Mouse (Mus musculus): ENCODE measurements around the gene Arl9.

DNA sequence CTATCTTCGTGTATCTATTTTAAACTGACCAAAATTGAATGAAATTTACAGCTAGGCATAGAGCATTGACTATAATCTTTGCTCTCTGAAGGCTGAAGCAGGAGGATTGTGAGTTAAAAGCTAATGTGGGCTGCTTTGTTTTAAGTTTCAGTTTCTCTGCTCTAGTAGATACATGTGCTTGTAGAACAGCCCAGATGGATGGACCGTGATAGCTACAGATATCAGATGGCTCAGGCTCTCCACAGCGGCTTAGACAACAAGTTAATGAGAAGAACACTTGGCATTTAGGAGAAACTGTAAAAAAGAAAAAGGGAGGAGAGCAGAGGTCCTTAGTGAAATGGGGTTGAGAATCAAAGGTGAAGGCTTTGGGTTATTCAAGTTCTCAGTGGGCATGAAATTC is 13.1 kb upstream of the Arl9 start:
- no peak for TF ChIP-seq CTCF (IDR thresholded peaks at IDR 0.05 in 2 of 3, conservative IDR thresholded peaks at IDR 0.05 in 1 of 3; ENCODE audit: control insufficient read depth in 1 of 3, insufficient read depth in 1 of 3, low read depth in 2 of 3, low read length in 3 of 3, poor library complexity in 1 of 3, severe bottlenecking in 1 of 3)
- no peak for TF ChIP-seq ZC3H11A (IDR thresholded peaks at IDR 0.05; ENCODE audit: low read depth, low read length)
- TF ChIP-seq MYC (IDR thresholded peaks at IDR 0.05; ENCODE audit: low read depth, low read length) = peak; percentile 71; the same call in 1 of the 2 replicates
- no peak for TF ChIP-seq RAD21 (IDR thresholded peaks at IDR 0.05; ENCODE audit: low read depth, low read length)
- peak; percentile 55 to 75 for TF ChIP-seq EP300 (IDR thresholded peaks at IDR 0.05; ENCODE audit: low read depth in 1 of 2, low read length in 2 of 2)
- no peak for TF ChIP-seq ELF1 (IDR thresholded peaks at IDR 0.05; ENCODE audit: low read depth, low read length)
- 0 out of 2 replicates have a peak, but pooled peaks have one; percentile 4 for TF ChIP-seq TAL1 (IDR thresholded peaks at IDR 0.05; ENCODE audit: low read length)
- TF ChIP-seq MAX (IDR thresholded peaks at IDR 0.05; ENCODE audit: low read length) = peak; percentile 38; the same call in 1 of the 2 replicates
- no peak for TF ChIP-seq POLR2A (IDR thresholded peaks at IDR 0.05; ENCODE audit: control insufficient read depth in 1 of 2, insufficient read depth in 1 of 2, low read depth in 1 of 2, low read length in 2 of 2, poor library complexity in 1 of 2)
